Mouse (Mus musculus): ENCODE results near the gene Figla. TPM values are rescaled to one million over a fixed set of nuclear protein-coding genes. Genes with fewer than 3 reads are reported as not detected.

Gene Figla
- polyA plus RNA-seq, 1 experiment from 2014 or later: not detected

Other genes starting within 250 kb of the Figla start
- not detected in 2 replicates for gene Nat8f6, start 195.2 kb upstream of the Figla start, polyA plus RNA-seq (2015; fragmentation: Nextera tagmentation; extraction: Ambion mirVana)
- not detected in 2 replicates for gene Nat8f5, start 195.2 kb upstream of the Figla start, polyA plus RNA-seq (2015; fragmentation: Nextera tagmentation; extraction: Ambion mirVana)
- not detected in 2 replicates for gene Nat8, start 184.1 kb upstream of the Figla start, polyA plus RNA-seq (2015; fragmentation: Nextera tagmentation; extraction: Ambion mirVana)
- not detected in 2 replicates for gene Nat8f2, start 147.0 kb upstream of the Figla start, polyA plus RNA-seq (2015; fragmentation: Nextera tagmentation; extraction: Ambion mirVana)
- 2.0 TPM in 2 replicates for gene Nat8f4, start 111.3 kb upstream of the Figla start, polyA plus RNA-seq (2015; fragmentation: Nextera tagmentation; extraction: Ambion mirVana)
- 20.7 and 23.3 TPM in 2 replicates for gene Tprkb, start 104.3 kb upstream of the Figla start, polyA plus RNA-seq (2015; fragmentation: Nextera tagmentation; extraction: Ambion mirVana)
- 4.0 and 6.2 TPM in 2 replicates for gene Nat8f1, start 100.5 kb upstream of the Figla start, polyA plus RNA-seq (2015; fragmentation: Nextera tagmentation; extraction: Ambion mirVana)
- gene Dusp11, start 54.5 kb upstream of the Figla start, polyA plus RNA-seq (2015; fragmentation: Nextera tagmentation; extraction: Ambion mirVana): 36.9 and 37.6 TPM in 2 replicates
- gene Add2, start 12.5 kb downstream of the Figla start, polyA plus RNA-seq (2015; fragmentation: Nextera tagmentation; extraction: Ambion mirVana): 1.6 and 5.0 TPM in 2 replicates
- gene Tgfa, start 179.1 kb downstream of the Figla start, polyA plus RNA-seq (2015; fragmentation: Nextera tagmentation; extraction: Ambion mirVana): 2.3 and 3.1 TPM in 2 replicates

Measured in heart, embryonic 15.5 days (tissue).